In genomic region chr4:117915489-117916105, GRCm38 (mm10) we compare ENCODE assay signal across 8 mouse cellular contexts. TPM values are rescaled to one million over a fixed set of nuclear protein-coding genes. Genes with fewer than 3 reads are reported as not detected.
DNase-seq lines count a peak whose midpoint lies in the region; ATAC-seq lines count a peak whose summit lies in the region.

No protein-coding gene starts in this region.

- peak overlapping the region; percentile 76; the same call in 1 of the 2 replicates for H3K27ac ChIP-seq in embryonic facial prominence, embryonic 12.5 days
- H3K27ac ChIP-seq in limb, embryonic 12.5 days, result 0 out of 2 replicates have a peak overlapping the region, but pooled peaks have one; percentile 17
- H3K27ac ChIP-seq in neural tube, embryonic 14.5 days (ENCODE audit: low read depth, low read length), result peak overlapping the region; percentile 85; the same call in 1 of the 2 replicates

- peak; percentile 58 for DNase-seq in 416B (ENCODE audit: low read depth)
- DNase-seq in layer of hippocampus, postnatal 25 days (ENCODE audit: extremely low spot score in 1 of 2, low spot score in 1 of 2), result no peak
- DNase-seq in spleen, postnatal 4 days (ENCODE audit: low spot score in 2 of 2), result no peak

- peak overlapping the region; percentile 84 for H3K9ac ChIP-seq in embryonic facial prominence, embryonic 12.5 days
- H3K9ac ChIP-seq in limb, embryonic 12.5 days (replicated peaks), result peak overlapping the region; percentile 80
- H3K9ac ChIP-seq in neural tube, embryonic 14.5 days (replicated peaks; ENCODE audit: low read depth, low read length), result peak overlapping the region; percentile 88

- peak overlapping the region; percentile 99 for H3K4me2 ChIP-seq in embryonic facial prominence, embryonic 12.5 days (replicated peaks)
- H3K4me2 ChIP-seq in limb, embryonic 12.5 days, result peak overlapping the region; percentile 100
- peak overlapping the region; percentile 98 for H3K4me2 ChIP-seq in neural tube, embryonic 14.5 days (ENCODE audit: low read depth, low read length)

- no peaks in the 10 kb centered on the region for H3K9me3 ChIP-seq in erythroblast, embryonic 14.5 days (ENCODE audit: control insufficient read depth, low read length)
- no peaks in the 10 kb centered on the region for H3K9me3 ChIP-seq in embryonic facial prominence, embryonic 12.5 days
- H3K9me3 ChIP-seq in limb, embryonic 12.5 days, result no peaks in the 10 kb centered on the region
- no peaks in the 10 kb centered on the region for H3K9me3 ChIP-seq in neural tube, embryonic 14.5 days (ENCODE audit: control insufficient read depth, low read length)

- peaks cover 29% of the 10 kb centered on the region for H3K36me3 ChIP-seq in erythroblast, embryonic 14.5 days (ENCODE audit: control insufficient read depth)
- peaks cover 15% of the 10 kb centered on the region for H3K36me3 ChIP-seq in embryonic facial prominence, embryonic 12.5 days
- peaks cover 20% of the 10 kb centered on the region for H3K36me3 ChIP-seq in limb, embryonic 12.5 days
- peaks cover 9% of the 10 kb centered on the region; the same call in 1 of the 2 replicates for H3K36me3 ChIP-seq in neural tube, embryonic 14.5 days (ENCODE audit: control insufficient read depth, insufficient read depth, low read length)

- no peaks in the 10 kb centered on the region; the same call in 1 of the 2 replicates for H3K27me3 ChIP-seq in erythroblast, embryonic 14.5 days (ENCODE audit: control insufficient read depth)
- H3K27me3 ChIP-seq in embryonic facial prominence, embryonic 12.5 days, result no peaks in the 10 kb centered on the region
- no peaks in the 10 kb centered on the region for H3K27me3 ChIP-seq in limb, embryonic 12.5 days
- H3K27me3 ChIP-seq in neural tube, embryonic 14.5 days (ENCODE audit: control insufficient read depth, insufficient read depth, low read length), result no peaks in the 10 kb centered on the region

- peaks cover 62% of the 10 kb centered on the region for H3K4me1 ChIP-seq in erythroblast, embryonic 14.5 days (ENCODE audit: control insufficient read depth)
- H3K4me1 ChIP-seq in embryonic facial prominence, embryonic 12.5 days, result peaks cover 28% of the 10 kb centered on the region
- H3K4me1 ChIP-seq in limb, embryonic 12.5 days (replicated peaks), result peaks cover 30% of the 10 kb centered on the region
- H3K4me1 ChIP-seq in neural tube, embryonic 14.5 days (ENCODE audit: control insufficient read depth, insufficient read depth, low read length), result peaks cover 35% of the 10 kb centered on the region

- WGBS in embryonic facial prominence, embryonic 12.5 days, result 8% methylated on average over 19 of the region's 19 CpGs
- WGBS in limb, embryonic 12.5 days, result 4% methylated on average over 19 of the region's 19 CpGs
- 6% methylated on average over 19 of the region's 19 CpGs for WGBS in neural tube, embryonic 14.5 days

- H3K4me3 ChIP-seq in erythroblast, embryonic 14.5 days (replicated peaks), result peak overlapping the region; percentile 75
- peak overlapping the region; percentile 85 for H3K4me3 ChIP-seq in embryonic facial prominence, embryonic 12.5 days
- peak overlapping the region; percentile 74 for H3K4me3 ChIP-seq in limb, embryonic 12.5 days (replicated peaks)
- peak overlapping the region; percentile 84 for H3K4me3 ChIP-seq in neural tube, embryonic 14.5 days (ENCODE audit: low read depth, low read length)

- ATAC-seq in erythroblast, adult 5-6 weeks (replicated peaks; ENCODE audit: low FRiP score, poor library complexity, severe bottlenecking), result no peak
- ATAC-seq in embryonic facial prominence, embryonic 12.5 days (ENCODE audit: insufficient number of reproducible peaks, insufficient read depth, low FRiP score, low TSS enrichment), result no peak
- no peak for ATAC-seq in limb, embryonic 12.5 days (ENCODE audit: insufficient number of reproducible peaks, insufficient read depth, low FRiP score, low TSS enrichment, low read depth)
- ATAC-seq in neural tube, embryonic 14.5 days (ENCODE audit: low read depth), result no peak

RNA-seq across cellular contexts. Expression of gene Ipo13, which starts 0.8 kb away (rescaled TPM):
- polyA plus RNA-seq in erythroblast, embryonic 14.5 days (2012), result 3.5 and 3.8 TPM in 2 replicates
- 8.5 and 14.2 TPM in 2 replicates for total RNA-seq in erythroblast, adult 5-6 weeks (2015; ENCODE audit: low replicate concordance)
- total RNA-seq in erythroblast, adult 5-6 weeks (2017; ENCODE audit: low replicate concordance), result 3.2 and 4.0 TPM in 2 replicates
- 50.3 and 52.6 TPM in 2 replicates for polyA plus RNA-seq in embryonic facial prominence, embryonic 12.5 days (2016; fragmentation: Nextera tagmentation; extraction: Ambion mirVana)
- polyA plus RNA-seq in limb, embryonic 12.5 days (2016; fragmentation: Nextera tagmentation; extraction: Ambion mirVana), result 40.3 and 48.1 TPM in 2 replicates
- polyA plus RNA-seq in neural tube, embryonic 14.5 days (2014; fragmentation: Nextera tagmentation; extraction: Ambion mirVana), result 61.7 and 65.7 TPM in 2 replicates
- 100 to 1,000 TPM; 131 to 146 TPM for total RNA-seq in layer of hippocampus, postnatal 25 days (2021)

RNA-seq across cellular contexts. Expression of gene Artn, which starts 14.0 kb away (rescaled TPM):
- 4.5 and 4.9 TPM in 2 replicates for polyA plus RNA-seq in erythroblast, embryonic 14.5 days (2012)
- total RNA-seq in erythroblast, adult 5-6 weeks (2015; ENCODE audit: low replicate concordance), result 9.6 TPM in 1 of 2 replicates, not detected in the other
- total RNA-seq in erythroblast, adult 5-6 weeks (2017; ENCODE audit: low replicate concordance), result 0.85 and 1.3 TPM in 2 replicates
- polyA plus RNA-seq in embryonic facial prominence, embryonic 12.5 days (2016; fragmentation: Nextera tagmentation; extraction: Ambion mirVana), result 2.4 and 3.4 TPM in 2 replicates
- polyA plus RNA-seq in limb, embryonic 12.5 days (2016; fragmentation: Nextera tagmentation; extraction: Ambion mirVana), result 16.4 and 16.8 TPM in 2 replicates
- polyA plus RNA-seq in neural tube, embryonic 14.5 days (2014; fragmentation: Nextera tagmentation; extraction: Ambion mirVana), result 0.84 and 1.3 TPM in 2 replicates
- total RNA-seq in layer of hippocampus, postnatal 25 days (2021), result 1 to 10 TPM; 1.9 to 2.2 TPM

RNA-seq across cellular contexts. Expression of gene Dph2, which starts 23.8 kb away (rescaled TPM):
- polyA plus RNA-seq in erythroblast, embryonic 14.5 days (2012), result 0.31 and 0.65 TPM in 2 replicates
- total RNA-seq in erythroblast, adult 5-6 weeks (2015; ENCODE audit: low replicate concordance), result 0.96 and 2.9 TPM in 2 replicates
- 0.51 and 1.5 TPM in 2 replicates for total RNA-seq in erythroblast, adult 5-6 weeks (2017; ENCODE audit: low replicate concordance)
- 21.0 and 21.7 TPM in 2 replicates for polyA plus RNA-seq in embryonic facial prominence, embryonic 12.5 days (2016; fragmentation: Nextera tagmentation; extraction: Ambion mirVana)
- polyA plus RNA-seq in limb, embryonic 12.5 days (2016; fragmentation: Nextera tagmentation; extraction: Ambion mirVana), result 18.3 and 18.8 TPM in 2 replicates
- 21.5 and 22.9 TPM in 2 replicates for polyA plus RNA-seq in neural tube, embryonic 14.5 days (2014; fragmentation: Nextera tagmentation; extraction: Ambion mirVana)
- 10 to 100 TPM in 1 of 2 experiments, 1 to 10 TPM in 1; 7.9 to 11.7 TPM for total RNA-seq in layer of hippocampus, postnatal 25 days (2021)

RNA-seq across cellular contexts. Expression of gene Atp6v0b, which starts 28.5 kb away (rescaled TPM):
- 37.5 and 76.2 TPM in 2 replicates for polyA plus RNA-seq in erythroblast, embryonic 14.5 days (2012)
- 214 and 246 TPM in 2 replicates for total RNA-seq in erythroblast, adult 5-6 weeks (2015; ENCODE audit: low replicate concordance)
- total RNA-seq in erythroblast, adult 5-6 weeks (2017; ENCODE audit: low replicate concordance), result 60.4 and 72.2 TPM in 2 replicates
- 181 and 194 TPM in 2 replicates for polyA plus RNA-seq in embryonic facial prominence, embryonic 12.5 days (2016; fragmentation: Nextera tagmentation; extraction: Ambion mirVana)
- polyA plus RNA-seq in limb, embryonic 12.5 days (2016; fragmentation: Nextera tagmentation; extraction: Ambion mirVana), result 160 and 175 TPM in 2 replicates
- 578 and 652 TPM in 2 replicates for polyA plus RNA-seq in neural tube, embryonic 14.5 days (2014; fragmentation: Nextera tagmentation; extraction: Ambion mirVana)
- 100 to 1,000 TPM; 429 to 448 TPM for total RNA-seq in layer of hippocampus, postnatal 25 days (2021)

RNA-seq across cellular contexts. Expression of gene B4galt2, which starts 32.3 kb away (rescaled TPM):
- polyA plus RNA-seq in erythroblast, embryonic 14.5 days (2012), result 0.23 and 0.25 TPM in 2 replicates
- total RNA-seq in erythroblast, adult 5-6 weeks (2015; ENCODE audit: low replicate concordance), result 0.19 TPM in 1 of 2 replicates, not detected in the other
- 0.14 TPM in 1 of 2 replicates, not detected in the other for total RNA-seq in erythroblast, adult 5-6 weeks (2017; ENCODE audit: low replicate concordance)
- 42.8 and 43.1 TPM in 2 replicates for polyA plus RNA-seq in embryonic facial prominence, embryonic 12.5 days (2016; fragmentation: Nextera tagmentation; extraction: Ambion mirVana)
- 36.4 and 39.8 TPM in 2 replicates for polyA plus RNA-seq in limb, embryonic 12.5 days (2016; fragmentation: Nextera tagmentation; extraction: Ambion mirVana)
- polyA plus RNA-seq in neural tube, embryonic 14.5 days (2014; fragmentation: Nextera tagmentation; extraction: Ambion mirVana), result 68.7 and 73.6 TPM in 2 replicates
- 10 to 100 TPM; 75.6 to 76.3 TPM for total RNA-seq in layer of hippocampus, postnatal 25 days (2021)

Comparison
In these comparisons a context has a peak if more than half of its experiments do, and no peak if none do; other contexts are left out.
1. H3K27ac ChIP-seq: peak in every context shown above with its lines; median percentile 85 in neural tube, embryonic 14.5 days; 76 in embryonic facial prominence, embryonic 12.5 days; 17 in limb, embryonic 12.5 days.
2. RNA of gene Dph2, which starts 23.8 kb away (polyA plus RNA-seq): 21.5 to 22.9 TPM in neural tube, embryonic 14.5 days, 21.0 to 21.7 TPM in embryonic facial prominence, embryonic 12.5 days and 18.3 to 18.8 TPM in limb, embryonic 12.5 days; 0.31 to 0.65 TPM in erythroblast, embryonic 14.5 days; every median in the first group is over 10 times any median in the second.
3. Peak in every context shown above with its lines, with median percentiles within 50 percentile points of each other: H3K4me3 ChIP-seq, H3K4me2 ChIP-seq and H3K9ac ChIP-seq.